Mouse (Mus musculus): ENCODE measurements around the gene Gpc1.

The Gpc1 gene

GRCm38 (mm10) chr1:92833987-92834706, 2.7 kb downstream of the Gpc1 start:
- peak; percentile 88 for DNase-seq (ENCODE audit: low spot score)

DNA sequence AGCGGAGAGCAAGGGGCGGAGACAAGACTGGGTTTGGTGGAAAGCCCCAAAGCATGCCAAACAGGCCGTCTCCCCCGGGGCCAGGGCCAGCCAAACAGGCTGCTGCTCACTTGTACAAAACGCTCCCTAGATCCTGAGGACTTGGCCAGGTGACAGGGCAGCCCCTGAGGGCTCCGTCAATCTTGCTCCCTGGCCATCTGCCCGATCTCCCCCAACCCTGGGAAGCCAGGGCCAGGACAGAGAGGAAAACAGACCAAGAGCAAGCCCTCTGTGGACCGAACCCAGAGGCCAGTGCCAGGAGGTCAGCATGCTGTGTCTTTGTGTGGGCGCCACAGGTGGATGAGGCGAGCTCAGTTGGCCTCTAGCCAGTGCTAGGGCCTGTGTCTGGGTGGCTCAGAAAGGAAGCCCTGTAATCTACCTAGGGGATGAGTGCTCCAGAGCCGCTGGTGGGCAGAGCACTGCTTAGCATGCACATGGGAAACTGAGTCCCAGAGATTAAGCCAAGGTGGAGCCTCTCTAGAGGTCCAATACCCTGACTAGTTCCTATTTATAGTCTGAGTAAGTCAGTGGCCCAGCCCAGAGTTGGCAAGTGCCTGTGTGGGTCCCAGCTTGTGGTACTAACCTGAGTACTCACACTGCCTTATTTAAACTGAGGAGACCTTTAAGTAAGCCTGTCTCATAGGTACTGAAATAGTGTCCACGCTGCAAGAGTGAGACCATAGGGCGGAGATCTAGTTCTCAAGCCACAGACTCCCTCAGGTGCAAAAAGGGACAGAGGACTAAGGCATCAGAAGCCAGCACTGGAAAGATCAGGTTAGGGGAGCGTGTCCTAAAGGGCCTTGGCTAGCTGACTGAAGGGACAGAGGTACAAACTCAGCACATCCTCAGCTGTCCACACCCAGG, 6.7 kb downstream of the Gpc1 start:
- peak; percentile 61 for DNase-seq (ENCODE audit: low spot score)

GRCm38 (mm10) chr1:92839211-92839610, 7.8 kb downstream of the Gpc1 start:
- DNase-seq (ENCODE audit: low spot score): no peak

GRCm38 (mm10) chr1:92840231-92840890, 8.9 kb downstream of the Gpc1 start:
- peak; percentile 57 for DNase-seq (ENCODE audit: low spot score)

GRCm38 (mm10) chr1:92841427-92841826, 10.0 kb downstream of the Gpc1 start:
- DNase-seq (ENCODE audit: low spot score): no peak

GRCm38 (mm10) chr1:92845889-92846288, 14.4 kb downstream of the Gpc1 start:
- no peak for DNase-seq (ENCODE audit: low spot score)

DNA sequence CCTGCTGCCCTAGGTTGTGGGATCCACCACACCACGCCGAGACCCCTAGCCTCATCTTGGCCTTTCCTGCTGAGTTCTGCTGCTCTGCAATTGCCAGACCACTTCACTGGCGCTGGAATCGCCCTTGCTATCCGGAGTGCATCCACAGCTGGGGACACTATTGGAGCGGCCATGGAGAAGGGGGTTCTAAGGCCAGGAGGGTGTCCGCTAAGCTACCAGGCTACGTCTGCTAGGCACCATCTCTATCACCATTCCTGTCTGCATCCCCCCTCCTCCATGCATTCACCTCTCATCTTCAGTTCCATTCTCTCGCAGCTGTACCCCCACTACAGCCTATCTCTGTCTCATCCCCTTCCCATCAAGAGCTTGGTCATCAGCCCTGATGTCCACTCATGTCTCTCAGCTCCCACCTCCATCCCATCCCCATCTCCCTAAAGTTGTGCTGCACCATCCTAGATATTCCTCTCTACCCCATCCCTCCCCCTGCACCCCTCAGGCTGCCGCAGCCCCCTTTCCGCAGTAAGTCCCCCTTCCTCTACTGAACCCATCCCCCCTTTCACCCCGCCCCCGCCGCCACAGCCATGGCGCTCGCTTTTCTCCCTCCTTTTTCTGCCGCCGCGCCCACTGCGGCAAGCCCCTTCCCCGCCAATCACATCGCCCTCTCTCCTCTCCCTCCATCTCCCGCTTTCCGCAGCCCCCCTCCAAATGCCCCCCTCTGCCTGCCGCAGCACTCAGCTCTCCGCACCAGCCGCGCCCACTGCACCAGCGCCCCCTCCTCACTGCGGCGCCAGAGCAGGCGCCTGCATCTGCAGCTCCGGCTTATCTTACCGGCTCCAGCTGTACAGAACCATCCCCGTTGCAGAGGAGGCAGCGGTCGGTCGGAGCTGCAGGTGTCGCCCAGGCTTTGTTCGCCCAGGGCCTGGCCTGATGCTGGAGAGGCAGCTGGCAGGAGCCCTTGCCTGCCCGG, 16.7 kb downstream of the Gpc1 start:
- DNase-seq (ENCODE audit: low spot score): no peak

DNA sequence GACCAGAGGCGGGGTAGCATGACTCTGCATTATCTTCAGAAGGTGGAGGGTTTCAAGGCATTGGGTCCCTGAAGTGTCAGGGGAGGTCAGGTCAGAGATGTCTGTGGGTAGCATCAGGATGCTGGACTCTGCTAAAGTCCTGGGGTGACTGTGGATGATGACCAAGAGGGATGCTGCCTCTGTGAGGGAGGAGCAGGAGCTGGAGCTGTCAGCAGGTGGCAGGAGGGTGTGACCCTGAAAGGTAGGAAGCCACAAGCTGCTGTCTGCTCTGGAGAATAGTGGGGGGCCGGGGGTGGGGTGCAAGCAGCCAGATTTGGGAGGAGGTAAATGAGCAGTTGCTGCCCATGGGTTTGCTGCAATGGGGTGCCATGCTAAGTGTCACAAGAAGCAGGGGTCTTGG, 18.0 kb downstream of the Gpc1 start:
- DNase-seq (ENCODE audit: low spot score): no peak

- no peak for DNase-seq (ENCODE audit: low spot score)
These were observed 18.6 kb downstream of the Gpc1 start for GRCm38 (mm10) chr1:92849938-92850574.

DNA sequence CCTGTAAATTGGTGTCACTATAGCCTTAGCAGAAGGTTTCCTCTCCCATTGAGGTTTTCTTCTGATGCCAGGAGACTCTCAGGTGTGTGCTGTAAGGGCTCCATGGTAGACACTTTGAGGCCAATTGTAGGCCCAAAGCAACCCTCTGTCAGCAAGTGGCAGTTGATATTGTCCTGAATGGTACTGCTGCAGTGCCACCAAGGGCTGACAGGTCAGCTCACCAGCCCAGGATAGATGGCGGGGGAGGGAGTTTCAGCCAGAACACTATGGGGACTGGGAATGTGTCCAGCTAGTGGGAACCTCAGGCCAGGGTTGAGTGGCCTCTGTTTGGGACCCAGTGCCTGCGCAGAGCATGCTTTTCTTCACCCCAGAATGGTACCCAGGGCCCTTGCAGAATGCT, 21.0 kb downstream of the Gpc1 start:
- no peak for DNase-seq (ENCODE audit: low spot score)

GRCm38 (mm10) chr1:92861503-92861902, 30.1 kb downstream of the Gpc1 start:
- no peak for DNase-seq (ENCODE audit: low spot score)

DNA sequence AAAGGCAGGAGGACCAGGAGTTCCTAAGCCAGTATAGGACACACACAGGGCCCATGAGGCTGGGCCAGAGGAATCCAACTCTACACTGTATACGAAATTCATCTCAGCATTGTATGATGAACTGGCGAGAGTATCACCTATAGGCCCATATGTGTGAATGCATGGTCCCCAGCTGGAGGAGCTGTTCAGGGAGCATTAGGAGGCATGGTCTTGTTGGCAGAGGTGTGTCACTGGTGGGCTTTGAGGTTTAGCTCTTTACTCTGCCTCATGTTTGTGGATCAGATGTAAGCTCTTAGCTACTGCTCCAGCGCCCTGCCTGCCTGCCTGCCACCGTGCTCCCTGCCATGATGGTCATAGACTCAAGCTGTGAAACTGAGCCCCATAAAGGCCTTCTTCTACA, 31.8 kb downstream of the Gpc1 start:
- DNase-seq (ENCODE audit: low spot score): no peak

DNA sequence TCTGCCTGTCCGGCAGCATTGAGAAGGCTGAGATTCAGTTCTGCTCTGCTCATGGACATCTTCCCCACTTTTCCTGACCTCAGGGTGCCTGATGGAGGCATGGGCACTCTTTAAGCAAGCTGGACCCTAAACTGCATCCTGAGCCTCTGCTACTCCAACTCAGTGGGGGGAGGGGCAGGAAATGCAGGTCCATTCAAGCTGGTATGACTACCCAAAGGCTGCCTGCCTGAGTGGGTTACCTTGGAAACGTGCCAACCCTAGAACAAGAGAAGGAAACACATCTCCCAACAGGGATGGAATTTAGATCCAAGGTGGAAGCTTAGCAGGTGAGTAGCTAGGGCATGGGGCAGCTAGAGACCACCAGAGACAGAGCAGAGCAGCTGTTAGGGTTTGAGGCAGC, 34.7 kb downstream of the Gpc1 start:
- DNase-seq (ENCODE audit: low spot score): no peak

- no peak for DNase-seq (ENCODE audit: low spot score)
These were observed 38.5 kb downstream of the Gpc1 start for GRCm38 (mm10) chr1:92869985-92870384.

DNA sequence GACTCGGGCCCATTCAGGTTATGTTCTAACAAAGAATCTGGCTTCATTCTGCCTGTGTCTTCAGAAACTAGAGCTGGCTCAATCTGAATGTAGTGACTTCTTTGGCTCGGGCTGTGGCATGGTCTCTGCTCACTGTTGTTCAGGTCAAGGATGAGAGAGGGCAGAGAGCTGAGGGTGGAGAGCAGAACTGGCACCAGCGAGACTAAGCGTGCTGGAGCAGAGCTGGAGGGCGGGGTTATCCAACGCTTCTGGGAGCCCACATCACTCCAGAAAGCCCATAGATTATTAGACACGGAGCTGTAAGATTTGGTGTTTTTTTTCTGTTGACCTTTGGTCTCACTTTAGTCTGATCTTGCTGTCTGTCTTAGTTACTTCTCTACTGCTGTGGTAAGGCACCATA, 41.2 kb downstream of the Gpc1 start:
- DNase-seq (ENCODE audit: low spot score): no peak

- no peak for DNase-seq (ENCODE audit: low spot score)
These were observed 42.6 kb downstream of the Gpc1 start for GRCm38 (mm10) chr1:92874011-92874410.

GRCm38 (mm10) chr1:92875360-92876111, 44.1 kb downstream of the Gpc1 start:
- no peak for DNase-seq (ENCODE audit: low spot score)

DNA sequence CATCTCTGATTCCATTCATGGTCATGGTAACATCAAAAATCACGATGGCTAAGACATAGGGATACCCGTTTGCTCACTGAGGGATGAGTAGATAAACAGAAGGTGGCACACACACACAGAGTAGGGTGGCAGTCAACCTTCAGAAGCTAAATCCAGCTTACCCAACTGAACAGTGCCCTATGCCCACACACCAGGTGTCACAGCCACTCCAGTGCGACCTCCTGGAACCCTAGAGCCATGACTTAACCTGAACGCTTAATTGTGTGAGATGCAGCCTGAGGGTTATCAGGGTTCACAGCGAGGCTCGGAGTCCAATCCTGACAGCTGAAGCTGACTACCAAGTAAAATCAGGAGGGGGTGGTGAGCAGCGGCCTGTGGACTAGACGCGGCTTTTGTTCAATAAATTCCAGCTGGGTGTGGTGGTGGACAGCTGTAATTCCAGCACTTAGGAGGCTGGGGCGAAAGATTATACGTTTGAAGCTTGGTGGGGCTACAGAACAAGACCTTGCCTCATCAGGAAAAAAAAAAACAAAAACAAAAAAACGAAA, 46.1 kb downstream of the Gpc1 start:
- no peak for DNase-seq (ENCODE audit: low spot score)

DNA sequence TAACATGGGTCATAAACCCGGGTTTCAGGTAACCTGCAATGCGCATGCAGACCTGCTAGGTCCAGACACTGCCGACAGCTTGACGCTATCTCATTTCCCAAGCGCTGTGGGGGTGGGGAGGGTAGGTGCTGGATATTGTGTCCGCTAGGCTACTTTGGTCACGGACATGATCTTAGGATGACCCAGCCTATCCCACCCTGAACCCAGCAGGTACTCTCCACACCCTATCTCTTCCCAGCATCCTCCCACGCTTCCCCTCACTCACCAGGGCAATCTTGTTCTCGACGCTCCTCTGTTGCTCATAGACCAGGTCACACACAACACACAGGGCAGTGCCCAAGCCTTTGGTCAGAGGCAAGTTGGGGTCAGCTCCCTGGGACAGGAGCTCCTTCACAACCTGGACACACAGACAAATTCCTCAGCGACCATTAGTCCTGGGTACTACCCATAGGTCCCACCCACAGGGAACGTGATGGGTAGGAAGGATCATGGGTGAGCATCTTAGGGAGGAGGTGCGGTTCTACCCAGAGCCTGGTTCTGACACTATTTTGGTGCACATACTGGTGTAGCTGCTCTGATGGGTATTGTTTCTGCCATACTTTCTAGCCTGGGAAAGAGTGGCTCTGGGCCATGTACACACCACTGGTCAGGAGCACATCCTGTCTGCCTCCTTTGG, 46.8 kb downstream of the Gpc1 start:
- no peak for DNase-seq (ENCODE audit: low spot score)

GRCm38 (mm10) chr1:92879266-92879665, 47.8 kb downstream of the Gpc1 start:
- no peak for DNase-seq (ENCODE audit: low spot score)

Data from MN1 (cell line).